Mouse (Mus musculus) megakaryocyte-erythroid progenitor cell, adult 5-6 weeks (primary cell): ENCODE measurements around the gene Tnfaip8l1. TPM values are rescaled to one million over a fixed set of nuclear protein-coding genes. Genes with fewer than 3 reads are reported as not detected.

Experiments
- ATAC-seq: replicated peaks from 2 replicates; pipeline ENCODE4 v1.8.0; 2016; ENCODE audit warnings: mild to moderate bottlenecking, inconsistent platforms; ENCODE audit not compliant: severe bottlenecking, poor library complexity, low FRiP score, low TSS enrichment
- total RNA-seq, 2 experiments: library from RNA; stranded (forward) in 1 of 2; stranded (reverse) in 1 of 2; fragments of 200-1000, 215-1000 nt in 1 of 2; fragments of >200 nt in 1 of 2; fragmentation: Nextera tagmentation in 1 of 2; gene quantifications; 2 replicates each; pipeline ENCODE4 v1.2.3; 2014 to 2017

Gene Tnfaip8l1
- total RNA-seq (2014; fragmentation: Nextera tagmentation) = 0.76 and 1.6 TPM in 2 replicates
- not detected in 2 replicates for total RNA-seq (2017)

DNA sequence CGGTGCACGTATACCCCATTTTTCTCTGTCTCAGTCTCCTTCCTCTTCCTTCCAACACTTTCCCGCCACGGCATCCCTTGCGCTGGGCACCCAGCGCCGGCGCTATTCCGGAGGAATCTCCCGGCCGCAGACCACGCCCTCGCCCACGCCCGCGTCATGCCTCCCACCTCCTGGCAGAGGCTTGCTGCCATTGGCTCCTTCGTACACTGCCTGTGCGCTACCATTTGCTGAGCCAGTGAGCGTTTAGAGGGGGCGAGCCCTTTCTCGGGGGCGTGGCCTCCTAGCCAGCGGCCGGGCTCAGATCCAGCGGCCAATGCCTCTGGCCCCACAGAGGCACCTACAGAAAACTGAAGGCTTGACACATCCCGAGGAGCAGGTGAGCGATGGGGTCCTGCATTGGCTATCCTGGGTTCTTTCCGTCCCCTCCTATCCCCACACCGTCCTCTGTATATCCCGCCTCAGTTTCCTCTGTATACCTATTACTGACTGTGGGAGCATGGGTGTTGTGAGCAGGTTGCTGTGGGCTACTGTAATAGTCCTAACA lies at the start of gene Tnfaip8l1:
Gene Tnfaip8l1 (plus strand): TSS at position 247 of the 544 bp plus-strand sequence.
- peak; percentile 98 for ATAC-seq

DNA sequence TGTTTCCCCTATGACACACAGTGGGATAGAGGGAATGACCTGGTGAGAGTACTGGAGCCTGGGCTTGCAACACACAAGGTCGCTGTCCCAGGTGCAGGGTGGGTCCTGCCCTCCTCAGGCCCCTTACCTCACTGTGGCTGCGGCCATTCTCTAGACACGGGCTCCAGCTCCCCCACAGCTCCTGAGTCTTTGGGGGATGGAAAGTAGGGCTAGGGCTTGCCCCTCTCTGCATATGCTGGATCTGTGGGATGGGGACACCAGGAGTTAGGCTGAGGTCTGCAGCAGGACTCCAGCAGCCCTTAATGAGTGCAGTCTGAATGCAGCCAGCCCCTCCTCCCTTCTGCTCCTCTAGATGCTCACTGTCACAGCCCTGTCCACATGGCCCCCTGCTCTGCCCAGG lies 49.5 kb upstream of the Tnfaip8l1 start:
- ATAC-seq = no peak

DNA sequence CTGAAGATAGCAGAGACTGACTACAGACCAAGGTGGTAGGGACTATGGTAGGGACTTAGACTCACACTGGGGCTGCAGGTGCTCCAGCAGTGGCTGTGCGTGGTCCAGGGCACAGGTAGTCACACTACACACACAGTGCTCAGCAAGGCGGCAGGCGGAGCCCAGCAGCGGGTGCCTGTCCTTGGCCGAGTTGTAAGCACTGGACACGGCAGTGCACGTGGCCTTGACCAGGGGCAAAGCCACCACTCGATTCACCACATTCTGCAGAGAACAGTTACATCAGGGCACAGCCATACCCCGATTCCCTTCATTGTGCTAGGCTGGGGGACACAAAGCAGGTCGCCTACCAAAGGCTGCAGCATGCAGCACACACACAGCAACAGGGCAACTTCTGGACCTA lies 46.1 kb upstream of the Tnfaip8l1 start:
- no peak for ATAC-seq

DNA sequence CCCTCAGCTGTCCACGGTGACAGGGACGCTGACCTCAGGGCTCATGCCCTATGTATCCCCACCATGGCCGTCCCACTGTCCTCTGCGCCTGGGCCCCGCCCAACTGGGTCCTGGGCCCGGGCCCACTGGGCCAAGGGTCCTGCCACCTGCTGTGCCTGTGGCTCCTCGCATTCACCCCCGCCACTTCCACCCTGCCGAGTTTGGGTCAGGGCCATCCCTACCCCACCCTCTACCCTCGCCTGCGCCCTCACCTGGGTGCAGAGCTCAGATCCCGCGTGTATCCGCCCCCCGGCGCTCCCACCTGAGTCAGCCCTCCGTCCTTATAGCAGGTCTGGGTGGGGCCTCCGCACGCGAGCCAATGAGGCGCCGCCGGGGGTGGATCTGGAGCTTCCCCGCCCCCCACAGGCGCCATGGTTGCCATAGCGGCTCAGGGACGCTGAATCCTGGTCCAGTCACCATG lies 45.0 kb upstream of the Tnfaip8l1 start, which contains the start of gene Plin5:
Gene Plin5 (minus strand): TSS at position 346 of the 460 bp plus-strand sequence.
- ATAC-seq = peak; percentile 60

DNA sequence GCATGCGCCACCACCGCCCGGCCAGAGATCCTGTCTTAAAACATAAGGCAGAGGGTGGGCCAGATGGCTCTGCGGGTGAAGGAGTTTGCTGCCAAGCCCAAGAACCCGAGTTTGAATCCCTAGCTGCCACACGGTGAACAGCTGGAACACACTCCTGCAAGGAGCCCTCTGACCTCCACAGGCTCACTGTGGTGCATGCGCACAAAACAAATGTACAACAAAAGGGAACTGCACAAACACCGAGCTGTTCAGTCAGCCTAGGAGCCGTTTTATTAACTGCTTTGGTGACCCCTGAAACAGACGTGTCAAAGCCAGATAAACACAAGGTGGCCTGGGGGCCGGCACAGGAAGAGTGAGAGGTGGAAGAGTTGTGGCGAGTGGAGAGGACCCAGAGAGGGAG lies 42.8 kb upstream of the Tnfaip8l1 start:
- ATAC-seq = no peak

DNA sequence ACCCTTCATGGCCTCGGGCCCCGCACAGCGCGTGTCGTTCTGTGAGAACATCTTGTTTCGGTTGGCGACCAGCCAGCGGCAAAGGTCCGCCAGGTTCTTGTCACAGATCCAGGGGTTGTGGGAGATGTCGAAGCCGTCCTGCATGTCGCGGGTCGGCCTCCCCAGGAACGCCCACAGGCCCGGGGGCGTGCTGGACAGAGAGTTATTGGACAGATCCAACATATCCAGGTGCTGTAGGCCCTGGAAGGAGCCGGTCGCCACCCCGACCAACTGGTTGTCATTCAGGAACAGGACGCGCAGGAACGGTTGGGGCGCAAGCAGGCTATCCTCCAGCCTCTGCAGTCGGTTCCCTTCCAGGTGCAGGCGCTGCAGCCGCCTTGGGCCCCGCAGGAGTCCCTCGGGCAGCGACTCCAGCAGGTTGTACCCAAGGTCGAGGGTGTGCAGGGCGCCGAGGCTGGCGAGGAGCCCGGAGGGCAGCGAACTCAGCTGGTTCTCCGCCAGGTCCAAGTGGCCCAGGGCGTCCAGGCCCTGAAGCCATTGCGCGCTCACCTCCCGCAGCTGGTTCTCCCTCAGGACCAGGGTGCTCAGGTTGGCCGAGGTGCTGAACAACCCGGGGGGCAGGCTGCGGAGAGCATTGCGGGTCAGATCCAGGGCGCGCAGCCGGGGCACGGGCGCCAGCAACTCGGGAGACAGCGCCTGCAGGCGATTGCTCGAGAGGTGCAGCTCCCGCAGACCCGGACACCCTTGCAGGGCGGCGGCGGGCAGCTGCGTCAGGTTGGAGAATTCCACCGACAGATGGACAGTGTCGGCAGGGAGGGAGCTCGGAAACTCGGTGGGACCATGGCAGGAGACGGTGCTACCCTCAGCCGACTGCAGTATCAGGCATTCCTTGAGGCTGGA lies 42.0 kb upstream of the Tnfaip8l1 start:
- no peak for ATAC-seq

DNA sequence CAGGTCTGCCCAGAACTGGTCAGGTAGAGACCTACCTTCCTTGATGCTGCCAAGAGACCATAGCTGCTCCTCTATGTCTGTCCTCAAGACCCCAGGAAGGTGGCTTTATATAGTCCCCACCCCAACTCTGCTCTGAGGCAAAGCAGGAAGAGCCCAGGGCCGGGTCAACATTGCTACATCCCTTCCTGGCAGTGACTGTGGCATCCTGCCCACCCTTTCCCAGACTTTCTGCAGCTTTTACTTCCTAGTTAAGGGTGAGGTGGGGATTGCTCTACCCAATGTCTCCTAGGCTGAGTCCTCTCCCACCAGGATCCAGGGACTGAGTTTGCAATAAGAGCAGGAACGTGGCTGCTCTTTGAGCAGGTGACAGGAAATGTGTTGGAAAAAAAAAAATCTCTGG lies 40.5 kb upstream of the Tnfaip8l1 start, which contains the start of gene Lrg1:
Gene Lrg1 (minus strand): TSS at position 176 of the 400 bp plus-strand sequence.
- no peak for ATAC-seq

DNA sequence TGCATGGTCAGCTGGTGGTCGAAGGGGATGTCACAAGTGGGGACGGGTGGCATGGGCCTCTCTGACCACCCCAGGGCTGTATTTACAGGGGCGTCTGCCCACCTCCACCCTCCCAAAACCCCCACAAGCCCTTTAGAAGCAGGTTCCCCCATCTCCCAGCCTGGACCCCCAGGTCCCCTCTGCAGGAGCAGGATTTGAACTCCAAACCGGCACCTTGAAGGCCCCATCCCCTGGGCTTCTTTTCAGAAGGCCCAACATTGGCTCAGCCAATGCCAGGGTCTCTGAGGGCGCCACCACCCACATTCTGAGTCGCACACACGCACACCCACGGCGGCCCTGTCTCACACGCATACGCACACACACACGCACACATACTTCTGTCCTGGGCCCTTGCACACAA lies 39.1 kb upstream of the Tnfaip8l1 start:
- no peak for ATAC-seq

DNA sequence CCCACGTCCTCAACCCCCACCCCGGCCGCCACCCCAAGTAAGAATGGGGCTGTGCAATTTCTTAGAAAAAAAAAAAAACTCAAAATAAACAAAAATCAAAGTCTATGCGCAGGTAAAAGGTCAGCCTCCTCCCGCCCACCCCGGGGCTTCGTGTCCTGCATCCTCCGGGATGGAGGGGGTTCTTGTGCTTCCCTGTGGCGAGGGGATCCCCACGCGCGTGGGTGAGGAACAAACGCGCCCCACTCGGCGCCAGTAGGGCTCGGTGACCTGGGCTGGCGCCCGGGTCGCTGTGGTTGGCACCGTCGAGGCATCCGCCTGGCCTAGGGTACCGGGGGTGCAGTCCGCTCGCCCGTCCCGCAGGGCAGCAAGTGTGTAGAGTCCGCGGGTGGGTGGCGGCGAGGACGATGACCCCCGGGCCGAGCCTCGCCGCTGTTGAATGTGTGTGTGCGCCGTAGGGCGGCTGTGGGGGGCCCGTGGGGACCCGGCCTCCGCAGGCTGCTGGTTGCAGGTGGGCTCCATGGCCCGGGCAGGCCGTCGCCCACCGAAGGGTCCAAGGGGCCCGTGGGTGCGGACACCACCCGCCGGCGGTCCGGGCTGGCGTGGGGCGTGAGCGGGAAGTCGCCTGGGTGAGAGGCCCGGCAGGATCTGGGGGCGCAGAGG lies 38.5 kb upstream of the Tnfaip8l1 start:
- ATAC-seq = no peak

DNA sequence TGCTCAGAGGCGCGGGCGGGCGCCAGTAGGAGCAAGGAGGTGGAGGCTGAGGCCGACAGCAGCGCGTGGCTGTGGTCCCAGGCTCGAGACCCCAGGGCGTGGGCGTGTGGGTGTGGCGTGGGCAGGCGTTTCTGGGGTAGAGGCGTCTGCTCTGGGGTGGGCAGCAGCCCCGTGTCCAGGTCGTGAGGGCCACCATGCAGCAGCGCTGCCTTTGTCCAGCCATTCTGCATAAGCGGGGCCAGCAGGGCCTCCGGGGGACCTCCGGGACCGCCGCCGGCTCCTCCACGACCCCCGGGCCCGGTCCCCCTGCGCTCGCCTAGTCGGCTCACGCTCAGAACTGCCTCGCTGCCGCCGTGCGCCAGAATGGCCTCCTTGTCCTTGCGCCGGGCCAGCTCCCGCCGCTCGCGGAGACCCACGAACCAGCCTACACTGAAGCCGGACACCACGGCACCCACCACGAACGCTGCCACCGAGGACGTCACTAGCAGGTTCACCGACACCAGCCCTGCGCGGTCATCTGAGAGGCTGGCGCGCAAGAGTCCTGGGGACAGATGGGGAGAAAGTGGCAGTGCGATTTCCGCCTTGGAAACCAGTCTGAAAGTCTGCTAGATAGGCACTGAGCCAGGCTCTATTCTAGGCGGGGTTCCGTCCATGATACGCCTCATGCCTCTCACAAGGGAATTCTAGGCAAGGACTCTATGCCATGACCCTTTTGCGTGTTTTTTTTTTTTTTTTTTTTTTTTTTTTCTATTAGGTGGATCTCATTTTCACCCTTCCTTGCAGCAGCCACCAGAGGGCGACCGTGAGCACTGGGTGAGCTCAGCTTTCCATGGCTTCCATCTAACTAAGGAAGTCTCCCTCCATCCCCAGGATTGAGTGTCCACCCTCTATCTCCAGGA lies 37.7 kb upstream of the Tnfaip8l1 start:
- no peak; the same call in 1 of the 2 replicates for ATAC-seq

DNA sequence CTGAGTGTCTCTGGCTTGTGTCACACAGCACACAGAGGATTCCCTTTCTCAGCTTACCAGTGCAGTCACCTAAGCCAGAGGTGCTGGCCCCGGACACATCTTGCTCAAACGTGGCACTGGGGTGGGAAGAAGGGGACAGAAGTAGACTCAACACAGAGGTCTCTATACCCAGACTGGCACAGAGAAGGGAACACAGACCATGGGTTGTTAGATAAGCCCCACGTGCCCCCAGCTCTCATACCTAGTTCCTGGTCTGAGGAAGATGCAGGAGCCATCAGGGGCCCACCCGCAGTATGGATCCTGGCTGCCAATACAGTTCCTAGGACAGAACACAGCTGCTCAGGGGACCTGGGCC lies 37.0 kb upstream of the Tnfaip8l1 start:
- ATAC-seq = no peak

DNA sequence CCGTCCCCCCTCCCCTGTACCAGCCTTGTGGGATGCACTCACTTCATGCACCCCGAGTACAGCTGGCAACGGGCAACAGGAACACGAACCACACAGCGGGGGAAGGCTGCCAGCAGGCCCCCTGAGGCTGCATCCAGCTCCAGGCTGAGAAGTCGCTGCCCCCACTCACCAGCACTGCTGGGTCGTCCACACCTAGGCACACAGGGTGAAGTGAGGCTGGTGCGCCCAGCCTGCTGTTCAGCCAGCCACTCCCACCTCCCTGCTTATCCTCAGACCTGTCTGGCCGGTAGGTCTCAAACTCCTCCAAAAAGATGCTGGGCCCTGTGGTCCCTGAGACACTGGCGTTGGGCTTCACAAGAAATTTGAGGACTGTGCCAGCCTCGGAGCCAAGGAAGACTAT lies 36.1 kb upstream of the Tnfaip8l1 start:
- ATAC-seq = no peak

DNA sequence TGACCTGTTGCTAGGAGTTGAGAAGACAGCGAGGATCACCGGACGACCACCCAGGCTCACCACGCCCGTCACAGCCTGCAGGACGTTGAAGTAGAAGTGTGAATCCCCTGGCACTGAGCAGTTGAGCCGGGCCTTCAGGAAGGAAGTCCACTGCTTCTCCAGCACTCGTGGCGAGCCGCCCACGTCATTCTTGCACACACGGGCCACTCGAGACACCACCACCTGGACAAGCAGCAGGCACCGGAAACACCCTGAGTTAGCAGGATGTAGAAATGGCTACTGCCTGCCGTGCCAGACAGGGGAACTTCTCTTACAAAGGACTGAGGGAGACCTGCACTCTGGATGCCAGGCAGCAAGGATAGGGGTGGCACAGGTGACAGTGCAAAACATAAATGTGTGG lies 34.0 kb upstream of the Tnfaip8l1 start:
- no peak for ATAC-seq

DNA sequence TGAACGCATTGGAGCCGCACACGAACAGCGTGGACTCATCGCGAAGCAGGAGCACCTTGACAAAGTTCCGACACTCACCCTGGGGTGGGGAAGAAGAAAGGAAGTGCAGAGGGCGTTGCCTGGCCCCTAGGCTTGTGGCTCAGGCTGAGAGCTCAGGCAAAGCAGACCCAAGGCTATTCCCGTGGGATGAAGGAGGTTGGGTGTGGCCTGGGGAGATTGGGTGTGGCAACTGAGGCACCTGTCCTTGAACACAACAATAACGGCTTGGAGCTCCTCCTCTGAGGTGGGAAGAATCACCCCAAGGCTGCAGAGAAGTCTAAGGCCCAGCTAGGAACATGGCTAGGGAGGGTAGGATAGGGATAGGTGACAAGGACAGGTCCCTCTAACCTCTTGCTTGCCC lies 31.1 kb upstream of the Tnfaip8l1 start:
- ATAC-seq = no peak

DNA sequence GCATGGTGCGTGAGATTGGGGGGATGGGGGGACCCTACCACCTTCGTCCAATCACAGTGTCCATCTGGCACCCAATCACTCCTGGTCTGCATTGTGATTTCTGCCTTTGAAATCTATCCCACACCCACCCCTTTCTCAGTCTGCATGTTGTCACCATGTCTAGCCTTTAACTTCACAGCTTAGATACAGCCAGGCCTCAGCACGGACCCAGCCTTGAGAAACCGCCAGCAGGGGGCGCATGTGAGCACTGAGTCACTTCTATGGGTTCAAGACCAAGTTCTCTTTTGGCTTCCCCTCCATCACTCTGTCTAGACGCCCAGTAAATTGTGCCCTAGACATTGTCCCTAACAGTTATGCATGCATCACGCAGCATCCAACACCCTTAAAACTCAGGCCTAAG lies 30.5 kb upstream of the Tnfaip8l1 start:
- peak; percentile 32; the same call in 1 of the 2 replicates for ATAC-seq

DNA sequence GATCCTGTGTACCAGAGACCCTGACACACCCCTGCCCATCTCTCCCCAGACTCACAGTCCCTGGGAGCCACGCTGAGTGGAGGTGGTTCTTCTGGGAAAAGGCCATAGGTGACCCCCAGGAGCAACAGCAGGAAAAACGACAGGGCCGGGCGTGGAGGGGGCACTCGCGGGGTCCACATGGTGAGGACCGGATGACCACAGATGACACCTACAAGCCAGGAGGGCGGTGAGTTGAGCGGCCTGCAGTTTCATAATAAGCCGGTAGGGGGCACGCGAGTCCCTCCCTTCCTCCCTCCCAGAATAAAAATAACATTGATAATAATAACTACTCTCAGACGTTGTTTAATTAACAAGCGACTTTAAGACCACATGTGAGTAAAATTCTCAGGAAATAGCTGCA lies 29.6 kb upstream of the Tnfaip8l1 start:
- 0 out of 2 replicates have a peak, but pooled peaks have one; percentile 23 for ATAC-seq

DNA sequence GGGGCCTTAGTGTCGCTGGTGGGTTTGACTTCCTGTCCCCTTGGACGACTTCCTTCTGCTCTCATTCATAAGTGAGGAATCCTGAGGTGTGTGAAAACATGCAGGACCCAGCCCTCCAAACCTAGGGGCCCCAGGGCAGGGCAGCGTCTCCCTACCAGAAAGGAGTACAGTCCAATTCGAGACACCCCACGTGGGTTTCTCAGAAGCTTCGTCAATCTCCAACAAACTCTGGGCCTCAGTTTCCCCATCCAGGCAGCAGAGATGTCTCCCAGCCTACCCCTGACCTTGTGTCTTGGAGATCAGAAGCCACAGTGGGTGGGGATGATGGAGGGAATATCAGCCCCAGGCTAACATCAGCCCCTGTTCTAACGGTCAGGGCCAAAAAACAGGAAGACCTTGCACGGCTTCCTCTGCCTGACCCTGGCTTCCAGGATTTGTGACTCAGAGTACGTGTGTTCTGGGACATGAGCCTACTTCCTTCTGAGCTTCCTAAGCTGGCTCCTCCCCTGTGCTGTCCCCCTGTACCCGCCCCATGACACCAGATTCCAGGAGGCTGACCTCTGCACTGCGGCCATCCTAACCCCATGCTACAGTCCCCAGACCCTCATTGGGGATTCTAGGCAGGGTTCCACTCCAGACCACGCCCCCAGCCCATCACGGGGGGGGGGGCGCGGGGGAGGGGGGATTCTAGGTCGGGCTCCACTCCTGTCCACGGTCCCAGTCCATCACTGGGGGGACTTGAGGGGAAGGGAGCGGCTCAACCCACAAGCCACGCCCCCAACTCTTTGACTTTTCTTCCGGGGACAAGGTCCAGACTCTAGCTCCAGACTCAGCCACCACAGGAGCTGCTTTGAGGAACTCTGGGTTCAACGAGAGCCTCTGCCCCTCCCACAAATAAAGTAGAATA lies 28.6 kb upstream of the Tnfaip8l1 start:
- no peak for ATAC-seq

DNA sequence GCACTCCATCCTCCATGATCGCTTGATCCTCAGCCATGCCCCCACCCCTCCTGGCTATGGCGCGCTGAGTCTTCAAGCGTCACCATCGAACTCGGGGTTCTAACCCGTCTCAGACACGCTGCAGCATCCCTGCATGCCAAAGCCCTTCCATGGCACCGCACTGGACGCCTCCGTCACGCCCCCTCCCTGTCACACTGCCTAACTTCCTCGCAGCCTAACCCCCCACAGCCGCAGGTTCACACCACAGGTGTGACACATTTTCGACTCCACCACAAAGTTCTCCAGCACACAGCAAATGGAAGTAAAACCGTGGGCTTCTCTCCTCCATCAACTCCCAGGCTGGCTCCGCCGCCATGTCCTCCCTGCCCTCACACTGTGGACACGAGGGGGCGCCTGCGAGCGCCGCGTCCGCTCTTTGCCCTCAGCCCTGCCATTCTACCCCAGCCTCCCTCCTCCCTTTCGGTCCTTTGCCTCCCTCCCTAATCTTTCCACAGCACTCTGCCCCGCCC lies 27.8 kb upstream of the Tnfaip8l1 start:
- ATAC-seq = peak; percentile 75
